Mouse (Mus musculus): ENCODE measurements at regions not wholly inside any gene's neighbourhood (a gene's known extent, or its start where the extent isn't known, plus 50 kb on each side); places are given as distances from the start of the nearest gene placed in this dataset.

- TF ChIP-seq CTCF (IDR thresholded peaks at IDR 0.05; ENCODE audit: low read depth) = no peak
- no peak for TF ChIP-seq EP300 (IDR thresholded peaks at IDR 0.05; ENCODE audit: low read depth)
Observed at GRCm38 (mm10) chr9:14133372-14133771, 141.5 kb upstream of the Sesn3 start.

Measured in liver, embryonic 14.5 days (tissue).